Mouse (Mus musculus) embryonic fibroblast, embryonic 13.5 days (primary cell): Measurements from ENCODE around the gene Arhgap1. TPM values are rescaled to one million over a fixed set of nuclear protein-coding genes. Genes with fewer than 3 reads are reported as not detected.
"Not testable (repeated sequence)": the region's sequence is repeated elsewhere in the genome, so short reads cannot be mapped to it uniquely, and the experiment has no call there.

Experiments
- H3K27ac ChIP-seq: 2 replicates; pipeline ENCODE4 v1.5.1; 2012; ENCODE audit warnings: low read length, control low read depth, inconsistent platforms; ENCODE audit not compliant: insufficient read depth
- H3K4me1 ChIP-seq: 2 replicates; pipeline ENCODE4 v1.6.1; 2011; ENCODE audit warnings: low read length; ENCODE audit not compliant: control insufficient read depth, insufficient read depth
- H3K4me3 ChIP-seq: 2 replicates; pipeline ENCODE4 v1.5.1; 2011; ENCODE audit warnings: mild to moderate bottlenecking, control low read depth, low read length; ENCODE audit not compliant: insufficient read depth
- CTCF ChIP-seq: IDR thresholded peaks from 2 replicates; pipeline ENCODE4 v1.5.1; 2011; ENCODE audit warnings: mild to moderate bottlenecking, control low read depth, low read length, moderate library complexity, borderline replicate concordance; ENCODE audit not compliant: insufficient read depth
- POLR2A ChIP-seq: IDR thresholded peaks from 2 replicates; pipeline ENCODE4 v1.6.1; 2011; ENCODE audit warnings: low read depth, mild to moderate bottlenecking, control low read depth, low read length, moderate library complexity
- polyA plus RNA-seq: library from polyadenylated mRNA; stranded (reverse); fragments of >200 nt; gene quantifications from 2 replicates; pipeline ENCODE4 v1.2.4, GENCODE M21; 2011; ENCODE audit warnings: low read depth; ENCODE audit not compliant: missing spikeins, insufficient read length

Arhgap1 gene
- 249 and 267 TPM in 2 replicates for polyA plus RNA-seq

GRCm38 (mm10) chr2:91649553-91650359, at the start of gene Arhgap1, which contains the start of gene Zfp408:
Arhgap1 (plus strand) TSS chr2:91649860.
Zfp408 (minus strand) TSS chr2:91649791.
- H3K27ac ChIP-seq: peak within 1 kb of the TSS; percentile 85
- TF ChIP-seq POLR2A: peak; percentile 88
- no peak for TF ChIP-seq CTCF
- peak within 1 kb of the TSS; percentile 91 for H3K4me3 ChIP-seq
- H3K4me1 ChIP-seq: peaks cover 6% of the 10 kb centered on the region; the same call in 1 of the 2 replicates

DNA sequence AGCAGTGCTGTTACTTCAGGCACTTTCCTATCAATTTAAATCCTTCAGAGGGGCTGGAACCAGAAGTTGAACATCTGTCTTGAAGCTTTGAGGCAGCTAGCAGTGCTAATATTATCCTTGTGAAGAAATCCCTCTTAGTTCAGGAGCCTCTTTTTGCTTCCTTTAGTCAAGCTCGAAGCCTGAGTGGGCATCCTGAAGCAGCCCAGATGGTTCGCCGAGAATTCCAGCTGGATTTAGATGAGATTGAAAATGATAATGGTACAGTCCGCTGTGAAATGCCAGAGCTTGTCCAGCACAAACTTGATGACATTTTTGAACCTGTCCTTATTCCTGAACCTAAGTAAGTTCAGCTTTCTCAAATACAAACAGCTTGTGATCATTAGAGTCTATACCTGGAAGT, 49.2 kb upstream of the Arhgap1 start:
- TF ChIP-seq POLR2A: no peak
- TF ChIP-seq CTCF: no peak
- no peaks in the 10 kb centered on the region; the same call in 1 of the 2 replicates for H3K4me1 ChIP-seq
- H3K27ac ChIP-seq: no peak overlapping the region
- no peak overlapping the region for H3K4me3 ChIP-seq

DNA sequence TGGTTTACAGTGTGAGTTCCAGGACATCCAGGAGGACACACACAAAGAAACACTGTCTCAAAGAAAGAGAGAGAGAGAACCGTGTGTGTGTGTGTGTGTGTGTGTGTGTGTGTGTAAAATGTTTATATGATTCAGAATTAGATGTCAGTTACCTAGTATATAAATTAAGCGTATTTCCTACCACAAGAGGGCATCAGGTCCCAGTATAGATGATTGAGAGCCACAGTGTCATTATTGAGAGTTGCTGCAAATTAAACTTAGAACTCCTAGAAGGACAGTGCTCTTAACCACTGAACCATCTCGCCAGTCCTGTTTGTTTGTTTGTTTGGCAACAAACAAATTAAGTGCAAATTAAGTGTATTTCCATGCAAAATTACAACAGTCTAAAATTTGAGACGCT, 47.3 kb upstream of the Arhgap1 start:
- no peak overlapping the region for H3K4me3 ChIP-seq
- H3K27ac ChIP-seq: no peak overlapping the region
- no peaks in the 10 kb centered on the region; the same call in 1 of the 2 replicates for H3K4me1 ChIP-seq
- no peak for TF ChIP-seq POLR2A
- no peak for TF ChIP-seq CTCF

DNA sequence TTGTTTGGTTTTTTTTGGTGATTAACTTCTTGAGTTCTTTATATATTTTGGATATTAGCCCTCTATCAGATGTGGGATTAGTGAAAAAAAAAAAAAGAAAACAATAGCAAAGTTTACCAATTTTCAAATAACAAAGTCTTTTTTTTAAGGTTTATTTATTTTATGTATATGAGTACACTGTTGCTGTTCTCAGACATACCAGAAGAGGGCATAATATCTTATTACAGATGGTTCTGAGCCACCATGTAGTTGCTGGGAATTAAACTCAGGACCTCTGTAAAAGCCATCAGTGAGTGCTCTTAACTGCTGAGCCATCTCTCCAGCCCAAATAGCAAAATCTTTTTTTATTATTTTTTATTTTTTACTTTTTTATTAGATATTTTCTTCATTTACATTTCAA, 40.3 kb upstream of the Arhgap1 start:
- not testable (repeated sequence) for H3K27ac ChIP-seq, H3K4me3 ChIP-seq, H3K4me1 ChIP-seq

- Histone ChIP-seq H3K4me1 (no peaks in the 10 kb centered on the region), H3K27ac (no peak overlapping the region), H3K4me3 (no peak overlapping the region)
- TF ChIP-seq CTCF: no peak
- TF ChIP-seq POLR2A: no peak
Measured at GRCm38 (mm10) chr2:91622356-91622755, 27.3 kb upstream of the Arhgap1 start.

DNA sequence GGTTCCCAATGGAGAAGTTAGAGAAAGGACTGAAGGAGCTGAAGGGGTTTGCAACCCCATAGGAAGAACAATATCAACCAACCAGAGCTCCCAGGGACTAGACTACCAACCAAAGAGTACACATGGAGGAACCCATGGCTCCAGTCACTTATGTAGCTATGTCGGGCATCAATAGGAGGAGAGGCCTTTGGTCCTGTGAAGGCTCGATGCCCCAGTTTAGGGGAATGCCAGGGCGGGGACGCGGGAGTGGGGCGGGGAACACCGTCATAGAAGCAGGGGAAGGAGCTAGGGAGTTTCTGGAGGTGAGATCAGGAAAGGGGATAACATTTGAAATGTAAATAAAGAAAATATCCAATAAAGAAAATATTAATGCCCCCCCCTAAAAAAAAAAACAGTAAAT, 26.3 kb upstream of the Arhgap1 start:
- not testable (repeated sequence) for H3K4me1 ChIP-seq, H3K27ac ChIP-seq, H3K4me3 ChIP-seq

DNA sequence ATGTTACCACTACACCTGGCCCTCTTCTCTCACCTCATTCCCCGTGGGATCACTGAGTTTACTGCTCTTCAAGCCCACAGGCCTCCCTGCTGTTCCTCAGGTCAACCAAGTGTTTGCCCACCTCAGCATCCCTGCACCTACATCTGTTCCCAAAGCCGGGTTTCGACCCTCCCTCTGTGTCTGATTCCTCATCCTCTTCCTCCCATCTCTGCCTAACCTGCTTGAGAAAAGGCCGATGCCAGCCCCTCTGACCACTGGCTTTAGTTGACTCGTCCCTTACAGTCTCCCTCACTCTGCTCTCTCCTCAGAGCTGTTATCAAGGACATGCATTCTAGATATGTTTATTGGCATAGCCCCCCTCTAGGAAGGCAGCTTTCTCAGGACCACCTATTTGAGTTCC, 22.2 kb upstream of the Arhgap1 start:
- no peak for TF ChIP-seq POLR2A
- no peak for TF ChIP-seq CTCF
- H3K27ac ChIP-seq: no peak overlapping the region

DNA sequence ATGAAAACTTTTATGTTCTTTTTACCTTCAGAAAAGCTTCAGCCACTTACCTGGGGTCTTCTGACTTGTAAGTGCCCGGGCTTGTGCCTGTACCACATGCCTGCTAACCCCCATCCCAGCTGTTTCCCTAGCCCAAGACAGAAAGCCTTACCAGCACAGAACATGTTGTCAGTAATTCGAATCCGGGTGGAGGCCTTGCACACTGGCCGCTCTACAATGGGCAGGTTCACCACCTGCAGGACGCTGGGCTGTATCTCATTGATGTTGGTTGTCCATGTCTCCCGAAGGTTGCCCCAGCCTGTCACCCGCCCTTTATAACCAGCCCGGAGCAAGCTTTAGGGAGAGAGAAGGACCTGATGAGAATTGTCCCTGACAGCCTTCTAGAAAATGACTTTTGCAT, 21.5 kb upstream of the Arhgap1 start:
- TF ChIP-seq CTCF: no peak
- TF ChIP-seq POLR2A: no peak
- Histone ChIP-seq H3K4me3 (no peak overlapping the region), H3K27ac (no peak overlapping the region), H3K4me1 (no peaks in the 10 kb centered on the region)

More for the DNA sequence above, 22.2 kb upstream of the Arhgap1 start:
- Histone ChIP-seq H3K4me1 (no peaks in the 10 kb centered on the region), H3K4me3 (no peak overlapping the region)

GRCm38 (mm10) chr2:91629682-91630081, 20.0 kb upstream of the Arhgap1 start:
- TF ChIP-seq POLR2A (no peak), CTCF (no peak)
- no peaks in the 10 kb centered on the region for H3K4me1 ChIP-seq
- H3K4me3 ChIP-seq: no peak overlapping the region
- no peak overlapping the region for H3K27ac ChIP-seq

GRCm38 (mm10) chr2:91630384-91630783, 19.3 kb upstream of the Arhgap1 start:
- Histone ChIP-seq H3K4me1 (no peaks in the 10 kb centered on the region), H3K27ac (no peak overlapping the region), H3K4me3 (no peak overlapping the region)
- no peak for TF ChIP-seq POLR2A
- TF ChIP-seq CTCF: no peak
